Mouse (Mus musculus) layer of hippocampus, adult 18-20 months (tissue): ENCODE results near the gene Tnf. TPM values are rescaled to one million over a fixed set of nuclear protein-coding genes. Genes with fewer than 3 reads are reported as not detected.

ENCODE experiments used
- DNase-seq, 2 experiments: peaks; one replicate each; pipeline ENCODE4 v3.0.0; 2022; ENCODE audit warnings: low spot score in 2 of 2
- microRNA-seq, 2 experiments: library from miRNA; unstranded; fragments of <30 nt; microRNA quantifications; one replicate each; pipeline ENCODE4 v1.2.0; 2021
- total RNA-seq, 2 experiments: library from RNA; stranded (reverse); gene quantifications; 2 replicates each; pipeline ENCODE4 v1.2.3; 2021

The Tnf gene
- total RNA-seq, 2 experiments from 2014 or later: not detected

DNA sequence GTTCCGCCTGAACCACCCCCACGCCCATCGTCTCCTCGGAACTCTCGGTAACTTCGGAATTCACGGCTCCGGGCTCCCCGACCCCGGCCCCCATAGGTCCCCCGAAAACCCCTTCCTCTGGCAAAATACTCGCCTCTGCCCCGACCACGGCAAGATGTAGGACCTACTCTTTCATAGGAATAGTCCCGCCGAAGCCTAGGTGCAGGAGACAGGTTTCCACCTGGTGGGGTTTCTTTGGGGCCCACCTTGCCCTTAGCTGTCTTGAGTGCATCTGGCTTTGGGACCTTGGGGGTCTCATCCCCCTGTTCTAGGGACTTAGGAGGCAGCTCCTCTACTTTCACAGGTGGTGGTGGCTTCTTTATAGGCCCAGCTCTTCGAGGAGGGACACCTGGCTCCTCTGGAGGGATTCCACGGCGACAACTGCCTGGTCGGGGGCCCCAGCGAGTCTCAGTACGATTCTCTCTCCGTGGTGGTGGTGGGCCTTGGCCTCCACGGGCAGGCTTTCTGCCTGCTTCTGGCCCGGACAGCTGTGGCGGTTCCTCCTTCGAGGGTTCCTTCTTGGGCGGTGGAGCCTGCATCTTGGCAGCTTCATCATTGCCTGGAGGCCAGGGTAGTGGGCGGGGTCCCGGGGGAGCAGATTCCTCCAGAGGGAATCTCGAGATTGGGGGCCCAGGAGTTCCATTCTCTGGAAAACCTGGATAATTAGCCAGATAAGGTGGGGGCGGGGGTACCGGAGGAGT lies 45.2 kb downstream of the Tnf start:
- no peak for DNase-seq

DNA sequence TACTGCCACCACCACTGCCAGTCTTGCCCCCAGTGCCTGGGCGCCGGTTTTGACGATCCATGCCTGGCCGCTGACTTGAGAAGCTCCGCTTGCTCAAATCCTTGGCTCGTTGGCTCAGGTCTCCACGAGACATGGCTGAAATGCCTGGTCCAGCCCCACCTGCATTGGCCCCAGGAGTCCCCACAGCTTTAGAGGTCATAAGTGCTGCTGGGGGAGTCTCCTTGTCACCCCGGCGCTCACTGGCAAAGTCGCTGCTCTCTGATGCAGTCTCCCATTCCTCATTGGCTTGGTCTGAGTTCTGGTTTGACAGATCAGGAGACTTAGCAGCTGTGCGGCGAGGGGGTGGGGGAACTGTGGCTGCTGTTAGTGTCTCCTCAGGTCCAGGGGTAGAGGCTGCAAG lies 46.4 kb downstream of the Tnf start:
- DNase-seq: no peak

DNA sequence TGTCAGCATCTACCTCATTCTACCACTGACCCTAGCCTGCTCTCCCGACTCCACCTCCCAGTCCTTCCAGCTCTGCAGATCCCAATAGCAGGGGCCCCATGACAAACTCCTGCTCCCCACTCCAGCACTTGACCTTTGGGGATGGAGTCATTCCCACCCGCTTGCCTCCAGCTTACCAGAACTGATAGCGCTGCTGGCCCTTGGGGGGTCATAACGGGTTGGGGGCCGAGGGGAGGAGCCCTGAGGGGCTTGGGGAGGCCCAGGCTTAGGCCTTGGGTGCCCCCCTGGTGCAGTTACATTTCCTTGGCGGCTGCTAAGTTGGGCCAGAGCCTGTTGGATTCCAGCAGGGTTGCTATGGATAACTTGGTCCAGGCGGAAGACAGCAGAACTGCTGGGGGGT lies 47.2 kb downstream of the Tnf start:
- DNase-seq: no peak

DNA sequence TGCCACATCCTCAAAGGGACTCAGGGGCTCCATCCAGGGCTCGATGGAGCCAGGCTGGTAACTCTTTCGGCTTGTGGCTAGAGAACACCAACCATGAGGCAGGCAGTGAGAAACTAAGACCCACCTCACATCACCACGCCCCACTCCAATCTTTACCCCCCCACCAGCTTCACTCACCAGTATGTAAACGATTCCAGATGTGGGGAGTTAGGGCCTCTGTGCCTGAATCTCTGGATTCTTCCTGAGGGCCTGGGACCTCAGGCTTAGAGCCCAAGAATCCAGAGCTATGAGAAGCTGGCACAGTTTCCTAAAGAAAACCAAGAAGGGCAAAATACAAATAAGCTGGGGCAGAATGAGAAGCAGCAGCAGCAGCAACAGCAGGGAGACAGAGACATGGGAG lies 47.9 kb downstream of the Tnf start:
- DNase-seq: no peak

DNA sequence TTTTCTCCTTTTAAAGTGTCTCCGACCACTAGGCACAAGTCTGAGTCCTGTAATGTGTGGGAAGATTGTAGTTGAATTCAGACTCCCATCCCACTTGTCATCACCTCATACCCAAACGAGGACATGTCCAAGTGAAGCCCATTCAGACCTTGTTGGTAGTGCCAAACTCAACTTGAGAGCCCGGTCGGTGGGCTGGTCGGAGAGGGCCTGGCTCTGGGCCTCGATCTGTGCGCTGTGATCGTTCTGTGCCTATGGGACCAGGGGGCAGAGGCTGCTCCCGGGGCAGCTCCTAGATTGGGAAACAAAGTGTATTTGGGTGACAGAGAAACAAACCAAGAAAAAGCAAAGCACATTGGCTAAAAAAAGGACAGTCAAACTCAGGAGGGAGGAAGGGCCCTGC lies 48.7 kb downstream of the Tnf start:
- DNase-seq: no peak

DNA sequence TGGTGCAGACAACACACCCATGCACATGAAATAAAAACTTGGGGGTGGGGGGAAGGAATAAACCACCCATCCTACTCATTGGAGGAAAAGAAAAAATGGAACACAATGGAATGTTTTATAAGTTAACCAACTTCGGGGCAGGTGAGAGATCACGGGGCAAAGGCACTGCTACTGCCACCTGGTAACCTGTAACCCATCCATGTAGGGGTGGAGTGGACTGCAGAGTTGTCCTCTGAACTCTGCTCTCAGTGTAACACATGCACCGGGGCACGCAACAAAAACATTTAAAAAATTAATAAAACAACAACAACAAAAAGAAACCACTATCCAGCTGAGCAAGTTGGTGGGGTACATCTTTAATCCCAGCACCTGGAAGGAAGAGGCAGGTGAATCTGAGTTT lies 49.7 kb downstream of the Tnf start:
- DNase-seq: no peak

Small RNA genes lying within 50 kb of the gene (microRNA-seq; reads per million reads assigned to microRNA genes)
- gene Mir6973a: 0 reads per million in 2 experiments
- 0 to 0.20 reads per million in 2 experiments for gene Mir6974
- gene Mir6975: 0 reads per million in 2 experiments
- 0 reads per million in 2 experiments for gene Mir8094

Other genes starting within 250 kb of the Tnf start
- gene Hspa1b, start 242.8 kb downstream of the Tnf start, total RNA-seq: 10 to 100 TPM; 27.5 to 37.5 TPM
- gene Gm20481, start 232.1 kb downstream of the Tnf start, total RNA-seq: not detected
- 10 to 100 TPM; 24.3 to 27.8 TPM for gene Hspa1a, start 229.9 kb downstream of the Tnf start, total RNA-seq
- under 1 TPM; 0.12 to 0.48 TPM for gene Hspa1l, start 229.3 kb downstream of the Tnf start, total RNA-seq
- 10 to 100 TPM; 18.2 to 20.7 TPM for gene Lsm2, start 220.1 kb downstream of the Tnf start, total RNA-seq
- 10 to 100 TPM; 46.6 to 50.4 TPM for gene Vars, start 201.0 kb downstream of the Tnf start, total RNA-seq
- gene Vwa7, start 185.4 kb downstream of the Tnf start, total RNA-seq: under 1 TPM; 0.15 to 0.22 TPM
- gene Sapcd1, start 174.0 kb downstream of the Tnf start, total RNA-seq: 1 to 10 TPM in 1 of 2 experiments, not detected in 1; 1.4 TPM
- 1 to 10 TPM; 1.5 to 1.6 TPM for gene Msh5, start 155.3 kb downstream of the Tnf start, total RNA-seq
- gene Clic1, start 152.0 kb downstream of the Tnf start, total RNA-seq: 1 to 10 TPM; 7.7 to 8.3 TPM
- gene Ddah2, start 143.0 kb downstream of the Tnf start, total RNA-seq: 10 to 100 TPM in 1 of 2 experiments, 1 to 10 TPM in 1; 9.4 to 11.0 TPM
- not detected for gene Ly6g6c, start 136.6 kb downstream of the Tnf start, total RNA-seq
- gene Mpig6b, start 135.8 kb downstream of the Tnf start, total RNA-seq: not detected
- gene Ly6g6e, start 125.1 kb downstream of the Tnf start, total RNA-seq: 1 to 10 TPM; 3.6 to 5.0 TPM
- gene Ly6g6d, start 123.9 kb downstream of the Tnf start, total RNA-seq: 1 to 10 TPM in 1 of 2 experiments, under 1 TPM in 1; 0.87 to 2.0 TPM
- gene Ly6g6f, start 116.4 kb downstream of the Tnf start, total RNA-seq: under 1 TPM; 0.57 to 0.58 TPM
- 100 to 1,000 TPM in 1 of 2 experiments, 10 to 100 TPM in 1; 97.6 to 103 TPM for gene Abhd16a, start 112.7 kb downstream of the Tnf start, total RNA-seq
- gene Ly6g5c, start 93.7 kb downstream of the Tnf start, total RNA-seq: not detected
- gene Ly6g5b, start 86.6 kb downstream of the Tnf start, total RNA-seq: under 1 TPM; 0.30 to 0.56 TPM
- 10 to 100 TPM; 15.2 to 17.1 TPM for gene Gpank1, start 80.6 kb downstream of the Tnf start, total RNA-seq
- gene Csnk2b, start 80.0 kb downstream of the Tnf start, total RNA-seq: 100 to 1,000 TPM; 179 to 185 TPM
- gene D17H6S53E, start 75.6 kb downstream of the Tnf start, total RNA-seq: 10 to 100 TPM; 22.5 to 28.9 TPM
- gene Apom, start 70.0 kb downstream of the Tnf start, total RNA-seq: not detected
- 100 to 1,000 TPM; 323 to 339 TPM for gene Bag6, start 66.8 kb downstream of the Tnf start, total RNA-seq
- gene Prrc2a, start 37.1 kb downstream of the Tnf start, total RNA-seq: 100 to 1,000 TPM; 317 to 343 TPM
- 10 to 100 TPM in 1 of 2 experiments, 1 to 10 TPM in 1; 9.4 to 13.0 TPM for gene Aif1, start 25.9 kb downstream of the Tnf start, total RNA-seq
- 1 to 10 TPM; 5.5 to 6.7 TPM for gene Lst1, start 13.6 kb downstream of the Tnf start, total RNA-seq
- gene Ltb, start 7.6 kb downstream of the Tnf start, total RNA-seq: under 1 TPM; 0.41 to 0.64 TPM
- gene Lta, start 3.3 kb upstream of the Tnf start, total RNA-seq: under 1 TPM; 0.22 to 0.41 TPM
- gene Gm16181, start 18.8 kb upstream of the Tnf start, total RNA-seq: not detected
- gene Atp6v1g2, start 31.7 kb upstream of the Tnf start, total RNA-seq: 100 to 1,000 TPM; 637 to 681 TPM
- 10 to 100 TPM; 13.6 to 15.8 TPM for gene Nfkbil1, start 33.8 kb upstream of the Tnf start, total RNA-seq
- gene Ddx39b, start 39.7 kb upstream of the Tnf start, total RNA-seq: 100 to 1,000 TPM; 210 to 215 TPM
- 10 to 100 TPM; 22.1 to 26.7 TPM for gene H2-D1, start 60.7 kb upstream of the Tnf start, total RNA-seq
- gene H2-Q1, start 118.4 kb upstream of the Tnf start, total RNA-seq: under 1 TPM; 0.15 to 0.25 TPM
- under 1 TPM; 0.46 to 0.50 TPM for gene H2-Q2, start 140.2 kb upstream of the Tnf start, total RNA-seq
- 1 to 10 TPM; 1.5 to 2.4 TPM for gene H2-Q4, start 177.6 kb upstream of the Tnf start, total RNA-seq
- gene H2-Q6, start 222.8 kb upstream of the Tnf start, total RNA-seq: under 1 TPM; 0.20 to 0.52 TPM
- under 1 TPM; 0.54 to 0.63 TPM for gene H2-Q7, start 237.1 kb upstream of the Tnf start, total RNA-seq